8 mouse cellular contexts compared by ENCODE assay signal in the genomic region with DNA sequence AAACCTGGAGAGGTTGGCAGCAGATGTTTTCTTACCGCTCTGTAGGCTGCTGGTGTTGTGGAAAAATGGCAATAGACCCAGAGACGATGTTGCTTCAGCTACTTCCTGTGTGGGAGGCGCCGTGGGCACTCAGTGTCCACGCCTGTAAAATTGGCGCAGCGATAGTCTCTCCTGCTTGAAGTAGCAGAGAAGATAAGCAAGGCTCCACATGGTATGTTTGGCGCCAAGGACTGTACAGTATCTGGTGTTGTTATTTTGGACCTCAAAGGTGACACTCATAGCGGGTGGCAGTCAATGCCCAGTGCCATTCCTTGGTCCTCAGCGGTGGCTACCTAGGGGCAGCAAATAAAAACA. TPM values are rescaled to one million over a fixed set of nuclear protein-coding genes. Genes with fewer than 3 reads are reported as not detected.
DNase-seq lines count a peak whose midpoint lies in the region; ATAC-seq and TF ChIP-seq lines count a peak whose summit lies in the region.

No protein-coding gene starts in this region.

- peak overlapping the region; percentile 86 for H3K27ac ChIP-seq in embryonic facial prominence, embryonic 13.5 days
- H3K27ac ChIP-seq in liver, embryonic 13.5 days = no peak overlapping the region
- H3K27ac ChIP-seq in small intestine, adult 2 months (ENCODE audit: insufficient read depth, low read depth, low read length) = no peak overlapping the region

- no peak for TF ChIP-seq CTCF in small intestine, adult 2 months (IDR thresholded peaks at IDR 0.05; ENCODE audit: extremely low read depth, insufficient read length, insufficient replicate concordance, low read depth, low read length)

- H3K27me3 ChIP-seq in embryonic facial prominence, embryonic 13.5 days = peaks cover 52% of the 10 kb centered on the region
- H3K27me3 ChIP-seq in liver, embryonic 13.5 days = peaks cover 65% of the 10 kb centered on the region
- no peaks in the 10 kb centered on the region for H3K27me3 ChIP-seq in small intestine, adult 2 months (ENCODE audit: control insufficient read depth, insufficient read depth, low read length)

- 0 out of 2 replicates have a peak overlapping the region, but pooled peaks have one; percentile 0 for H3K9ac ChIP-seq in embryonic facial prominence, embryonic 13.5 days
- H3K9ac ChIP-seq in liver, embryonic 13.5 days = peak overlapping the region; percentile 44; the same call in 1 of the 2 replicates

- no peaks in the 10 kb centered on the region for H3K36me3 ChIP-seq in embryonic facial prominence, embryonic 13.5 days
- no peaks in the 10 kb centered on the region for H3K36me3 ChIP-seq in liver, embryonic 13.5 days
- no peaks in the 10 kb centered on the region for H3K36me3 ChIP-seq in small intestine, adult 2 months (ENCODE audit: control insufficient read depth, insufficient read depth, low read length)

- intact Hi-C loops in heart, postnatal 10 days (cut with DNase I) = no loop called here

- H3K9me3 ChIP-seq in embryonic facial prominence, embryonic 13.5 days = no peaks in the 10 kb centered on the region
- no peaks in the 10 kb centered on the region for H3K9me3 ChIP-seq in liver, embryonic 13.5 days (replicated peaks)

- DNase-seq in embryo, embryonic 10 days (ENCODE audit: low spot score) = peak; percentile 40
- DNase-seq in embryo, embryonic 9.5 days (ENCODE audit: extremely low spot score) = no peak
- DNase-seq in heart, postnatal 10 days = peak; percentile 44 to 67
- DNase-seq in liver, embryonic 13.5 days = no peak
- DNase-seq in cerebellum, adult 11-12 months = no peak
- DNase-seq in adrenal gland, postnatal 25 days = no peak

- 0 out of 2 replicates have a peak overlapping the region, but pooled peaks have one; percentile 13 for H3K4me3 ChIP-seq in embryonic facial prominence, embryonic 13.5 days
- peak overlapping the region; percentile 44 for H3K4me3 ChIP-seq in liver, embryonic 13.5 days (replicated peaks)
- H3K4me3 ChIP-seq in small intestine, adult 2 months (ENCODE audit: low read depth, low read length) = peak overlapping the region; percentile 37

- TF ChIP-seq POLR2A in small intestine, adult 2 months (IDR thresholded peaks at IDR 0.05; ENCODE audit: low read depth, low read length) = no peak

- peak overlapping the region; percentile 46 for H3K4me2 ChIP-seq in embryonic facial prominence, embryonic 13.5 days
- H3K4me2 ChIP-seq in liver, embryonic 13.5 days = peak overlapping the region; percentile 53

- H3K4me1 ChIP-seq in embryonic facial prominence, embryonic 13.5 days = peaks cover 57% of the 10 kb centered on the region
- peaks cover 57% of the 10 kb centered on the region for H3K4me1 ChIP-seq in liver, embryonic 13.5 days (replicated peaks)
- H3K4me1 ChIP-seq in small intestine, adult 2 months (ENCODE audit: control insufficient read depth, insufficient read depth, insufficient read length, low read length) = peaks cover 11% of the 10 kb centered on the region

- WGBS in embryonic facial prominence, embryonic 13.5 days = 6% methylated on average over 10 of the region's 10 CpGs
- 6% methylated on average over 10 of the region's 10 CpGs for WGBS in liver, embryonic 13.5 days (ENCODE audit: insufficient replicate concordance)
- WGBS in small intestine, adult 2 months = 11% methylated on average over 10 of the region's 10 CpGs

- ATAC-seq in embryonic facial prominence, embryonic 13.5 days (ENCODE audit: insufficient number of reproducible peaks, insufficient read depth, low FRiP score, low TSS enrichment, low read depth) = no peak
- ATAC-seq in liver, embryonic 13.5 days (ENCODE audit: low read depth) = peak; percentile 80

RNA-seq across cellular contexts. Expression of gene Aldh1b1, which starts 34.7 kb away (rescaled TPM):
- 4.3 and 6.7 TPM in 2 replicates for polyA plus RNA-seq in embryonic facial prominence, embryonic 13.5 days (2015; fragmentation: Nextera tagmentation; extraction: Ambion mirVana)
- 10 to 100 TPM; 44.4 to 45.5 TPM for total RNA-seq in heart, postnatal 10 days (2021)
- 44.1 and 50.6 TPM in 2 replicates for polyA plus RNA-seq in liver, embryonic 13.5 days (2015; fragmentation: Nextera tagmentation; extraction: Ambion mirVana)
- polyA plus RNA-seq in small intestine, adult 2 months (2012; rRNA removed) = 55.3 and 276 TPM in 2 replicates
- 32.9 and 42.0 TPM in 2 replicates for total RNA-seq in adrenal gland, postnatal 25 days (2021)

Comparison
In these comparisons a context has a peak if more than half of its experiments do, and no peak if none do; other contexts are left out.
1. DNase-seq: peak in embryo, embryonic 10 days (single experiment) and heart, postnatal 10 days (2 of 2); none in embryo, embryonic 9.5 days (single experiment), liver, embryonic 13.5 days (single experiment), cerebellum, adult 11-12 months (single experiment) and adrenal gland, postnatal 25 days (single experiment).
2. Peak in every context shown above with its lines, with median percentiles within 50 percentile points of each other: H3K4me3 ChIP-seq.